ENCODE assay signal across 25 mouse cellular contexts in the genomic region with DNA sequence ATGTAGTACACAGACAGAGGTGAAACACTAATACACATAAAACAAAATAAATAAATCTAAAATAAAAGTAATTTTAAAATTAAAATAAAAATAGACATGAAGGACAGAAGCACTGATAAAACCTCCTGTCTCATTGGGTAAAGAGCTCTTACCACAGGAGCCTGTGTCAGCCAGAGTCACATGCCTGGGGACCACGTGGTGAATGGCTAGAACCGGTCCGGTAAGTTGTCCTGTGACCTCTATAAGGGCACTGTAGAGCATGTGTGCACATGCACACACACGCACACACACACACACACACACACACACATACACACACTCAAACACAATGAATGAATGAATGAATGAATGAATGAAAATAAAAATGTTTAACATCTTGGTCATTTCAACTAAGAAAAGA.
"Had no signal": no experiment of that assay in that cellular context is flagged by ENCODE, and none has a peak within 500 bp of the region (broad histone marks: within the 10 kb centered on the region; RNA-seq: fewer than 3 reads in every experiment).

No protein-coding gene starts in this region.

- DNase-seq: gastrocnemius, adult 2 months; gastrocnemius, postnatal 10 days; gastrocnemius, postnatal 25 days; heart, adult 18-20 months; heart, postnatal 14 days; heart, postnatal 36 days; kidney, adult 11 months; kidney, adult 2 months; kidney, adult 9 months; kidney, postnatal 14 days; kidney, postnatal 36 days; layer of hippocampus, adult 9-11 months; layer of hippocampus, postnatal 36 days; left cerebral cortex, postnatal 4 days had no signal

- H3K27ac ChIP-seq: gastrocnemius, adult 2 months; heart, embryonic 13.5 days; heart, embryonic 15.5 days; hindbrain, embryonic 13.5 days; hindbrain, embryonic 15.5 days; hindbrain, postnatal 0 days; kidney, embryonic 15.5 days; kidney, postnatal 0 days; limb, embryonic 13.5 days; limb, embryonic 15.5 days had no signal

- ATAC-seq: hindbrain, postnatal 0 days; intestine, embryonic 16.5 days had no signal

- H3K36me3 ChIP-seq: heart, embryonic 13.5 days; heart, embryonic 15.5 days; hindbrain, embryonic 13.5 days; hindbrain, embryonic 15.5 days; kidney, embryonic 15.5 days; limb, embryonic 13.5 days; limb, embryonic 15.5 days had no signal

- H3K9me3 ChIP-seq: heart, embryonic 13.5 days; heart, embryonic 15.5 days; hindbrain, embryonic 13.5 days; hindbrain, embryonic 15.5 days; kidney, embryonic 15.5 days; limb, embryonic 13.5 days; limb, embryonic 15.5 days had no signal

- H3K4me3 ChIP-seq: gastrocnemius, adult 2 months; heart, embryonic 13.5 days; heart, embryonic 15.5 days; hindbrain, embryonic 13.5 days; hindbrain, embryonic 15.5 days; kidney, embryonic 15.5 days; limb, embryonic 13.5 days; limb, embryonic 15.5 days had no signal

- H3K9ac ChIP-seq: heart, embryonic 13.5 days; heart, embryonic 15.5 days; hindbrain, embryonic 13.5 days; hindbrain, embryonic 15.5 days; kidney, embryonic 15.5 days; limb, embryonic 13.5 days; limb, embryonic 15.5 days had no signal

- H3K27me3 ChIP-seq: heart, embryonic 13.5 days; heart, embryonic 15.5 days; hindbrain, embryonic 13.5 days; hindbrain, embryonic 15.5 days; kidney, embryonic 15.5 days; limb, embryonic 13.5 days; limb, embryonic 15.5 days had no signal

- H3K4me2 ChIP-seq: heart, embryonic 11.5 days; heart, embryonic 13.5 days; heart, embryonic 15.5 days; hindbrain, embryonic 13.5 days; hindbrain, embryonic 15.5 days; kidney, embryonic 15.5 days; limb, embryonic 13.5 days; limb, embryonic 15.5 days had no signal
